Mouse (Mus musculus): ENCODE results near the gene Klf12.

- TF ChIP-seq CTCF (IDR thresholded peaks at IDR 0.05; ENCODE audit: low read depth, low read length) (peak; percentile 26), POLR2A (IDR thresholded peaks at IDR 0.05; ENCODE audit: insufficient read depth, low read length) (no peak)
These were observed 119.4 kb downstream of the Klf12 start for GRCm38 (mm10) chr14:100165075-100165474.

Measured in ES-Bruce4 (cell line).